Mouse (Mus musculus) heart, postnatal 0 days (tissue): ENCODE results near the gene Pdcd1. TPM values are rescaled to one million over a fixed set of nuclear protein-coding genes. Genes with fewer than 3 reads are reported as not detected.
"Not testable (repeated sequence)": the region's sequence is repeated elsewhere in the genome, so short reads cannot be mapped to it uniquely, and the experiment has no call there.

ENCODE experiments used
- ATAC-seq: fragments of 200-750 bp; cut with Nextera tagmentation; 2 replicates; pipeline ENCODE4 v1.8.0; 2017; ENCODE audit warnings: low read depth, moderate number of reproducible peaks, moderate library complexity; ENCODE audit not compliant: insufficient read depth
- DNase-seq: peaks from one replicate; pipeline ENCODE4 v3.0.0-alpha.2; 2016; ENCODE audit warnings: low spot score
- H3K27ac ChIP-seq: fragments of 300-500 bp; sonication (generic); 2 replicates; pipeline ENCODE4 v1.5.1; 2014; ENCODE audit warnings: low read depth, mild to moderate bottlenecking
- H3K27me3 ChIP-seq: fragments of 300-500 bp; sonication (generic); 2 replicates; pipeline ENCODE4 v1.6.1; 2014; ENCODE audit warnings: low read length, mixed read lengths; ENCODE audit not compliant: control insufficient read depth, insufficient read depth
- H3K36me3 ChIP-seq: fragments of 300-500 bp; sonication (generic); replicated peaks from 2 replicates; pipeline ENCODE4 v1.6.1; 2014; ENCODE audit warnings: low read length, mixed read lengths; ENCODE audit not compliant: control insufficient read depth, insufficient read depth
- H3K4me1 ChIP-seq: fragments of 300-500 bp; sonication (generic); 2 replicates; pipeline ENCODE4 v1.6.1; 2014; ENCODE audit warnings: antibody characterized with exemption; ENCODE audit not compliant: control insufficient read depth, insufficient read depth
- H3K4me2 ChIP-seq: fragments of 300-500 bp; sonication (generic); 2 replicates; pipeline ENCODE4 v1.6.1; 2014; ENCODE audit warnings: low read depth, mild to moderate bottlenecking, low read length, moderate library complexity
- H3K4me3 ChIP-seq: fragments of 300-500 bp; sonication (generic); 2 replicates; pipeline ENCODE4 v1.5.1; 2014; ENCODE audit warnings: low read depth, low read length
- H3K9ac ChIP-seq: fragments of 300-500 bp; sonication (generic); replicated peaks from 2 replicates; pipeline ENCODE4 v1.6.1; 2014; ENCODE audit warnings: low read depth, low read length, mixed read lengths
- H3K9me3 ChIP-seq: fragments of 300-500 bp; sonication (generic); replicated peaks from 2 replicates; pipeline ENCODE4 v1.6.1; 2016; ENCODE audit warnings: low read length; ENCODE audit not compliant: control insufficient read depth
- CTCF ChIP-seq: IDR thresholded peaks from 2 replicates; pipeline ENCODE4 v1.5.1; 2016; ENCODE audit warnings: antibody characterized with exemption, control low read depth, low read depth
- EP300 ChIP-seq: IDR thresholded peaks from 2 replicates; pipeline ENCODE4 v1.6.1; 2016; ENCODE audit warnings: antibody characterized with exemption, low read depth
- WGBS: fragments of 180-500 bp; shearing (Covaris S2); extraction: QIAGEN DNeasy Blood & Tissue Kit; methylation state at CpG from one replicate; pipeline ENCODE4 v1.1.7; 2014; 5-methylcytosine and 5-hydroxymethylcytosine counted together
- polyA plus RNA-seq: library from polyadenylated mRNA; unstranded; fragments of >200 nt; fragmentation: Nextera tagmentation; extraction: Ambion mirVana; gene quantifications from 2 replicates; pipeline ENCODE4 v1.2.1, GENCODE M21; 2015
- total RNA-seq: library from RNA; depleted of rRNA; stranded (reverse); fragments of >200 nt; gene quantifications from 2 replicates; pipeline ENCODE4 v1.2.3, GENCODE M21; 2014; ENCODE audit warnings: low replicate concordance

Pdcd1 gene
- total and polyA plus RNA-seq, 2 experiments from 2014 or later = 0.10 TPM; not detected in 1

- Histone ChIP-seq H3K27me3 (no peaks in the 10 kb centered on the region), H3K9ac (no peak overlapping the region), H3K27ac (no peak overlapping the region), H3K4me1 (no peaks in the 10 kb centered on the region), H3K4me2 (no peak overlapping the region), H3K36me3 (no peaks in the 10 kb centered on the region), H3K9me3 (no peaks in the 10 kb centered on the region), H3K4me3 (no peak overlapping the region)
- TF ChIP-seq EP300 (no peak), CTCF (no peak)
- ATAC-seq (no peak), DNase-seq (no peak)
- 82% methylated on average over 12 of the region's 12 CpGs for WGBS
Measured at GRCm38 (mm10) chr1:94027506-94028108, 24.7 kb downstream of the Pdcd1 start.

DNA sequence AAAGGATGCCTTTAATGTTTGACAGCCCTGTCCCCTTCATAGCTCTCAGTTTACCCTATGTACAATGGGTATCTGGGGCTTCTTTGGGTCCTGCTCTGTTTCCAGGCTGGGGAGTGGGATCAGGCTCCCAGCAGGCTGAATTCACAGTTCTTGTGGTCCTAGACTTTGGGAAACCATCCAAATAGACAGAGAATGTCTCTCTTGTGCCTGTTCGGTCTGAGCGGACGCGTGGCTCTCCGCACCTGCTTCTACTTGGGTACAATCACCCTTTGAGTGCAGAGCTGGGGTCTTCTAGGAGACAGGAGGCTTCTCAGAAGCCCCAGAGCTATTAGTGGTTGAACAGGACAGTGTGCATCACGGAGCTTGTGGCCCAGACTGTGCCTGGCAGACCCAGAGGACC, 32.2 kb downstream of the Pdcd1 start, which contains the start of gene Neu4:
TSS of gene Neu4 (plus strand) at position 301 of the 400 bp plus-strand sequence.
- no peaks in the 10 kb centered on the region for H3K9me3 ChIP-seq
- 80% methylated on average over 6 of the region's 6 CpGs for WGBS
- no peak for ATAC-seq

DNA sequence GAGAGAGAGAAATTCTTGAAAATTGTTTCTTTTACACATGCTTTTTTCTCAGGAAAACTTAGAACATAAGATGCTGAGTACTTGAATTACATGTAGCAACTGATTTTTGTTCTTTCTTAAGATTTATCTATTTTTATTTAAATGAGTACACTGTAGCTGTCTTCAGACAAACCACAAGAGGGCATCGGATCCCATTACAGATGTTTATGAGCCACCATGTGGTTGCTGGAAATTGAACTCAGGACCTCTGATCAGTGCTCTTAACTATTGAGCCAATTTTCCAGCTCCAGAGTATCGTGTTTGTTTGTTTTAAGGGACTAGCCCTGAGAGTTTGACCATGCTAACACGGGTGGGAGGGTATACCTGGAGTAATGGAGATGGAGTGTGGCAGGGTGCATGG, 40.7 kb downstream of the Pdcd1 start:
- Histone ChIP-seq H3K4me2 (no peak overlapping the region), H3K9me3 (no peaks in the 10 kb centered on the region), H3K27me3 (no peaks in the 10 kb centered on the region), H3K36me3 (no peaks in the 10 kb centered on the region), H3K27ac (no peak overlapping the region), H3K4me1 (no peaks in the 10 kb centered on the region), H3K9ac (no peak overlapping the region), H3K4me3 (no peak overlapping the region)
- TF ChIP-seq CTCF = peak; percentile 28
- TF ChIP-seq EP300 = no peak
- DNase-seq = no peak
- ATAC-seq = no peak
- WGBS = 57% methylated on average over 3 of the region's 3 CpGs

More for the DNA sequence above, 32.2 kb downstream of the Pdcd1 start, which contains the start of gene Neu4:
- Histone ChIP-seq H3K9ac (no peak within 1 kb of the TSS), H3K36me3 (no peaks in the 10 kb centered on the region), H3K4me2 (no peak within 1 kb of the TSS), H3K4me1 (no peaks in the 10 kb centered on the region), H3K27me3 (no peaks in the 10 kb centered on the region), H3K27ac (no peak within 1 kb of the TSS), H3K4me3 (no peak within 1 kb of the TSS)
- TF ChIP-seq EP300 (no peak), CTCF (no peak)
- no peak for DNase-seq

GRCm38 (mm10) chr1:94008826-94009225, 43.5 kb downstream of the Pdcd1 start:
- 79% methylated on average over 14 of the region's 19 CpGs for WGBS

GRCm38 (mm10) chr1:94005954-94006506, 46.3 kb downstream of the Pdcd1 start:
- H3K27me3 ChIP-seq, H3K4me2 ChIP-seq, H3K36me3 ChIP-seq, H3K9ac ChIP-seq, DNase-seq, H3K4me1 ChIP-seq, H3K4me3 ChIP-seq, ATAC-seq, H3K9me3 ChIP-seq, H3K27ac ChIP-seq: not testable (repeated sequence)
- WGBS = 49% methylated on average over 2 of the region's 2 CpGs

More at GRCm38 (mm10) chr1:94008826-94009225, 43.5 kb downstream of the Pdcd1 start:
- not testable (repeated sequence) for H3K27me3 ChIP-seq, H3K4me3 ChIP-seq, H3K36me3 ChIP-seq, H3K4me1 ChIP-seq, H3K4me2 ChIP-seq, ATAC-seq, H3K9ac ChIP-seq, H3K27ac ChIP-seq, DNase-seq, H3K9me3 ChIP-seq

DNA sequence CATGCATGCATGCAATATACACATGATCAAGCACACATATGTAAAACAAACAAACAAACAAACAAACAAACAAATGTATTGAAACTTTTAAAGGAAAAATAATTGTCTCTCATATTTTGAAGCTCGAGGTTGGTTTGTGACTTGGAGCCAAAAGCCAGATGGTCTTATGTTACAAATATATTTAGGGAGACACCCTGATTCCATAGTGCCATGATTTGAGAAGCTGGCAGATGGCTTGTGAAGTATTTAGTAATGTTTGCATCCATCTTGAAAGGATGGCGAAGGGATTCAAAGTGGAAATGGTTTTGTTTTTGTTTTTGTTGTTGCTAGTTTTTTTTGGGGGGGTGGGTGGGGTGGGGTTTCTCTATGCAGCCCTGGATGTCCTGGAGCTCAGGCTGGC, 51.3 kb downstream of the Pdcd1 start:
- Histone ChIP-seq H3K27ac (no peak overlapping the region), H3K4me3 (no peak overlapping the region), H3K9me3 (no peaks in the 10 kb centered on the region), H3K27me3 (no peaks in the 10 kb centered on the region), H3K36me3 (no peaks in the 10 kb centered on the region), H3K4me1 (no peaks in the 10 kb centered on the region), H3K4me2 (no peak overlapping the region), H3K9ac (no peak overlapping the region)
- TF ChIP-seq EP300 = no peak
- no peak for TF ChIP-seq CTCF
- no peak for DNase-seq
- ATAC-seq = no peak
- 67% methylated on average over 2 of the region's 2 CpGs for WGBS

DNA sequence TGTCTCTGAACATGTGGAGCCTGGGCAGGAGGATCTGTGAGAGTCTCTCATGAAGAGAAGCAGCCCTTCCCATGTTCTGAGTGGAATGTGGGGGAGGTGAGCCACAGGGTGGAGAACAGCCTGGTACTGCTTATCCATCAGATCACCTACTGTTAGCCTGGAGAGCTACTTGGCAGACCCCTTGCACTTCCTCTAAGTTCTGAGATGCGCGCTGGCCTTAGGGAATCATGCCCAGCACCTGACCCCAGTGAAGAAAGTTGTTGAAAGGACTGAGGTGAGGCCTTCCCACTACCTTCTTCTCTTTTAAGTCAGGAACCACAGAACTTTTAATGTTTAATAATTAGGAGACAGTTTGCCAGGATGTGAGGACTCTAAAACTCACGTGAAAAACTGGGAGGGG, 60.9 kb downstream of the Pdcd1 start:
- not testable (repeated sequence) for H3K4me1 ChIP-seq, H3K4me3 ChIP-seq, ATAC-seq, H3K27me3 ChIP-seq, H3K27ac ChIP-seq, H3K36me3 ChIP-seq, DNase-seq, H3K4me2 ChIP-seq, H3K9ac ChIP-seq, H3K9me3 ChIP-seq
- WGBS = 67% methylated on average over 3 of the region's 3 CpGs

DNA sequence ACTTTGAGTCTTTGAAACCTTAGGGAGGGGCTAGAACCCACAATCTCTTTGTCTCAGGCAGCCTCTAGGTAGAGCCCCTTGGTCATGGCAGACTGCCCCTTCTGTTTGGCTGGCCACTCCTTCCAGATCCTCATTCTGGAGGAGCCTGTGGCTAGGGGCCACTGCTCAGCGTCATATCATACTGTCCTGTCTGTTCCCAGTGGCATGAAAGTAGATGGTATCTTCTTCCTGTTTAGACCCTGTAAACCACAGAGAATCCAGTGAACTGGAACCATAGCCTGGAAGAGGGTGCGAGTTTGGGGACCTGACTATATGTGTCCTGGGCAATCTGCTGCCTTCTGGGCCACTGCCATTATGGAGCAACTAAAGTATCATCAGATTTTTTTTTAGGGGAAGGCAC, 61.3 kb downstream of the Pdcd1 start:
- DNase-seq, ATAC-seq: not testable (repeated sequence)

More for the DNA sequence above, 61.3 kb downstream of the Pdcd1 start:
- H3K9ac ChIP-seq, H3K9me3 ChIP-seq, H3K4me1 ChIP-seq, H3K36me3 ChIP-seq, H3K4me3 ChIP-seq, H3K4me2 ChIP-seq, H3K27ac ChIP-seq, H3K27me3 ChIP-seq: not testable (repeated sequence)
- 64% methylated on average over 2 of the region's 2 CpGs for WGBS
